Mouse (Mus musculus) cerebellum, adult 9-10 months (tissue): ENCODE data around the gene Eri2.
"Not testable (repeated sequence)": the region's sequence is repeated elsewhere in the genome, so short reads cannot be mapped to it uniquely, and the experiment has no call there.

Experiments
- DNase-seq: peaks from one replicate; pipeline ENCODE4 v3.0.0; 2022

The Eri2 gene

GRCm38 (mm10) chr7:119739798-119740468, 53.9 kb downstream of the Eri2 start:
- DNase-seq = not testable (repeated sequence)

- no peak for DNase-seq
Measured at GRCm38 (mm10) chr7:119738877-119739276, 55.0 kb downstream of the Eri2 start.

- not testable (repeated sequence) for DNase-seq
Measured at GRCm38 (mm10) chr7:119731262-119731661, 62.6 kb downstream of the Eri2 start.

GRCm38 (mm10) chr7:119727621-119728020, 66.2 kb downstream of the Eri2 start:
- DNase-seq = no peak

GRCm38 (mm10) chr7:119720947-119721310, 72.9 kb downstream of the Eri2 start:
- no peak for DNase-seq

GRCm38 (mm10) chr7:119720253-119720946, 73.5 kb downstream of the Eri2 start, which contains the start of gene Thumpd1:
Gene Thumpd1 (minus strand): TSS chr7:119720798.
- DNase-seq = peak; percentile 88
